Mouse (Mus musculus) kidney, adult 2 months (tissue): ENCODE data around the gene Etv3. TPM values are rescaled to one million over a fixed set of nuclear protein-coding genes. Genes with fewer than 3 reads are reported as not detected.

ENCODE experiments used
- DNase-seq: peaks from one replicate; pipeline ENCODE4 v3.0.0; 2021
- H3K27ac ChIP-seq: fragments of 200-500 bp; 2 replicates; pipeline ENCODE4 v1.5.1; 2012; ENCODE audit warnings: low read depth, low read length, control low read depth, inconsistent platforms; ENCODE audit not compliant: insufficient read depth
- H3K27me3 ChIP-seq: fragments of 200-500 bp; replicated peaks from 2 replicates; pipeline ENCODE4 v1.6.1; 2012; ENCODE audit warnings: mild to moderate bottlenecking, moderate library complexity, low read length, inconsistent platforms; ENCODE audit not compliant: control insufficient read depth, insufficient read depth
- H3K36me3 ChIP-seq: fragments of 200-500 bp; 2 replicates; pipeline ENCODE4 v1.6.1; 2012; ENCODE audit warnings: mild to moderate bottlenecking, moderate library complexity, low read length, inconsistent platforms; ENCODE audit not compliant: control insufficient read depth, insufficient read depth
- H3K4me1 ChIP-seq: fragments of 200-500 bp; 2 replicates; pipeline ENCODE4 v1.6.1; 2011; ENCODE audit warnings: low read length; ENCODE audit not compliant: control insufficient read depth, insufficient read depth
- H3K4me3 ChIP-seq: fragments of 200-500 bp; 2 replicates; pipeline ENCODE4 v1.5.1; 2011; ENCODE audit warnings: mild to moderate bottlenecking, low read depth, low read length, control low read depth; ENCODE audit not compliant: insufficient read depth
- CTCF ChIP-seq: fragments of 200-500 bp; conservative IDR thresholded peaks from 2 replicates; pipeline ENCODE4 v1.5.1; 2011; ENCODE audit warnings: low read depth, mild to moderate bottlenecking, control low read depth, low read length, moderate library complexity, mixed read lengths; ENCODE audit not compliant: insufficient read depth, insufficient read length
- POLR2A ChIP-seq: fragments of 200-500 bp; IDR thresholded peaks from one replicate; pipeline ENCODE4 v1.6.1; 2011; ENCODE audit warnings: low read depth, low read length, control low read depth
- WGBS: fragments of 180-500 bp; shearing (Covaris S2); methylation state at CpG from one replicate; pipeline ENCODE4 v1.1.7; 2018; 5-methylcytosine and 5-hydroxymethylcytosine counted together
- polyA plus RNA-seq: library from polyadenylated mRNA; depleted of rRNA; stranded (reverse); fragments of >200 nt; gene quantifications from 2 replicates; pipeline ENCODE4 v1.2.3, GENCODE M21; 2012; rRNA removed

Gene Etv3
- polyA plus RNA-seq, 1 experiment = 9.1 TPM

- Histone ChIP-seq H3K27ac (no peak overlapping the region), H3K36me3 (no peaks in the 10 kb centered on the region), H3K4me3 (no peak overlapping the region), H3K4me1 (no peaks in the 10 kb centered on the region), H3K27me3 (no peaks in the 10 kb centered on the region)
- DNase-seq = no peak
- 23% methylated on average over 6 of the region's 6 CpGs for WGBS
- TF ChIP-seq POLR2A (no peak), CTCF (no peak)
These were observed 50.6 kb downstream of the Etv3 start for GRCm38 (mm10) chr3:87575766-87576165.

- 91% methylated on average over 4 of the region's 4 CpGs for WGBS
- TF ChIP-seq POLR2A = no peak
- no peak for TF ChIP-seq CTCF
These were observed 57.1 kb downstream of the Etv3 start for GRCm38 (mm10) chr3:87582259-87582658.

More at GRCm38 (mm10) chr3:87582259-87582658, 57.1 kb downstream of the Etv3 start:
- no peaks in the 10 kb centered on the region for H3K4me1 ChIP-seq
- no peaks in the 10 kb centered on the region for H3K36me3 ChIP-seq
- no peak for DNase-seq
- no peak overlapping the region for H3K27ac ChIP-seq
- no peaks in the 10 kb centered on the region for H3K27me3 ChIP-seq
- no peak overlapping the region for H3K4me3 ChIP-seq

Other genes starting within 250 kb of the Etv3 start
- gene Cd5l, start 167.5 kb upstream of the Etv3 start, polyA plus RNA-seq = 0.08 and 0.55 TPM in 2 replicates
- 0.11 and 2.4 TPM in 2 replicates for gene Fcrl1, start 149.0 kb upstream of the Etv3 start, polyA plus RNA-seq
- 0.09 TPM in 1 of 2 replicates, not detected in the other for gene Fcrl5, start 89.6 kb upstream of the Etv3 start, polyA plus RNA-seq
- gene Arhgef11, start 92.2 kb downstream of the Etv3 start, polyA plus RNA-seq = 34.7 and 35.4 TPM in 2 replicates
- 0.20 and 0.48 TPM in 2 replicates for gene Lrrc71, start 223.2 kb downstream of the Etv3 start, polyA plus RNA-seq